Mouse (Mus musculus) megakaryocyte, embryonic 14.5 days (primary cell): ENCODE measurements around the gene Pde6c.

Source experiments
- FLI1 ChIP-seq: IDR thresholded peaks from 2 replicates; pipeline ENCODE4 v1.6.1; 2012; ENCODE audit warnings: low read length, inconsistent platforms, mixed read lengths
- GATA1 ChIP-seq: IDR thresholded peaks from 3 replicates; pipeline ENCODE4 v1.6.1; 2012; ENCODE audit warnings: mixed read lengths, low read length, inconsistent platforms, borderline replicate concordance

GRCm38 (mm10) chr19:38091512-38091985 lies 41.0 kb upstream of the Pde6c start:
- TF ChIP-seq GATA1 (no peak), FLI1 (no peak)
